ENCODE assay signal across 11 mouse cellular contexts in the genomic region with DNA sequence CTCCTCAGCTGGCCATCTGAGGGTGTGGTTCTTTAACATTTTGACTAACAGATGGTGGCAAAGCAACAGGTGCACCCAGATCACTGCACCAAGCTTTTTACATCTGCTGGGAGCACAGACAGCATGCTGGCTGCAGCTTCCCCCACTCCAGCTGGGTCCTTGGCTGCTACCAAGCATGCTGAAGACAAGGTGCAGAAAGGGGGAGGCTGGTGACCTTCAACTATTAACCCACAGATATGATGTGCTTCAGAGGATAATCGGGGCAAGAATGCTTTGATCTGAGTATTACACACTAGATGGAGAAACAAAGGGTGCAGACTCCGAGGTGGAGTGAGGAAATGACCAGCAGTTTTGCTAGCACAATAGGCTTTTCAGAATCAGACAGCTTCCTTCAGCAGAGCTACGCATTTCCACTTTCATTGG.
DNase-seq lines count a peak whose midpoint lies in the region; ATAC-seq and TF ChIP-seq lines count a peak whose summit lies in the region.
"Had no signal": no experiment of that assay in that cellular context is flagged by ENCODE, and none has a peak within 500 bp of the region (broad histone marks: within the 10 kb centered on the region; RNA-seq: fewer than 3 reads in every experiment).

No protein-coding gene starts in this region.

- no peaks in the 10 kb centered on the region for H3K36me3 ChIP-seq in lung, embryonic 14.5 days (ENCODE audit: insufficient read depth)
- H3K36me3 ChIP-seq in embryonic facial prominence, embryonic 14.5 days (ENCODE audit: control insufficient read depth, insufficient read depth, low read length) = no peaks in the 10 kb centered on the region
- no peaks in the 10 kb centered on the region for H3K36me3 ChIP-seq in stomach, postnatal 0 days (ENCODE audit: control insufficient read depth, insufficient read depth, low read length)

- no peaks in the 10 kb centered on the region; the same call in 1 of the 2 replicates for H3K4me1 ChIP-seq in lung, embryonic 14.5 days (ENCODE audit: insufficient read depth)
- H3K4me1 ChIP-seq in embryonic facial prominence, embryonic 14.5 days (ENCODE audit: control insufficient read depth, insufficient read depth, low read length) = peaks cover 7% of the 10 kb centered on the region; the same call in 1 of the 2 replicates
- no peaks in the 10 kb centered on the region for H3K4me1 ChIP-seq in stomach, postnatal 0 days (replicated peaks; ENCODE audit: control insufficient read depth, insufficient read depth)

- intact Hi-C loops in left cerebral cortex, postnatal 14 days (cut with DNase I) = no loop called here

- no peak overlapping the region for H3K4me3 ChIP-seq in lung, embryonic 14.5 days (ENCODE audit: low read depth, low read length)
- no peak overlapping the region for H3K4me3 ChIP-seq in embryonic facial prominence, embryonic 14.5 days (ENCODE audit: low read depth, low read length)
- H3K4me3 ChIP-seq in stomach, postnatal 0 days (ENCODE audit: low read depth, low read length) = no peak overlapping the region
- H3K4me3 ChIP-seq: left cerebral cortex, adult 2 months; megakaryocyte, embryonic 14.5 days had no signal

- no peak overlapping the region for H3K27ac ChIP-seq in lung, embryonic 14.5 days (ENCODE audit: low read depth)
- H3K27ac ChIP-seq in embryonic facial prominence, embryonic 14.5 days (replicated peaks; ENCODE audit: low read depth, low read length) = no peak overlapping the region
- H3K27ac ChIP-seq in stomach, postnatal 0 days (replicated peaks) = no peak overlapping the region
- H3K27ac ChIP-seq: left cerebral cortex, adult 2 months had no signal

- peak; percentile 7 to 8 for DNase-seq in cerebellum, postnatal 25 days
- no peak for DNase-seq in cerebellum, postnatal 36 days
- peak; percentile 5 for DNase-seq in lung, embryonic 14.5 days
- no peak for DNase-seq in lung, postnatal 25 days (ENCODE audit: low spot score)
- DNase-seq in embryonic facial prominence, embryonic 14.5 days (ENCODE audit: low spot score) = peak; percentile 76
- peak; percentile 1 for DNase-seq in ovary, postnatal 10 days (ENCODE audit: low spot score)
- no peak for DNase-seq in left cerebral cortex, postnatal 14 days (ENCODE audit: low spot score in 2 of 2)
- no peak for DNase-seq in stomach, postnatal 0 days (ENCODE audit: low spot score)

- TF ChIP-seq CTCF in lung, embryonic 14.5 days (IDR thresholded peaks at IDR 0.05; ENCODE audit: low read depth) = no peak
- no peak for TF ChIP-seq CTCF in stomach, postnatal 0 days (IDR thresholded peaks at IDR 0.05; ENCODE audit: low read depth)

- H3K27me3 ChIP-seq in lung, embryonic 14.5 days (ENCODE audit: insufficient read depth, low read length) = no peaks in the 10 kb centered on the region
- H3K27me3 ChIP-seq in embryonic facial prominence, embryonic 14.5 days (replicated peaks; ENCODE audit: control insufficient read depth, insufficient read depth, low read length) = no peaks in the 10 kb centered on the region
- no peaks in the 10 kb centered on the region for H3K27me3 ChIP-seq in stomach, postnatal 0 days (ENCODE audit: control insufficient read depth, insufficient read depth, low read length)
- H3K27me3 ChIP-seq: megakaryocyte, embryonic 14.5 days had no signal

- no peak overlapping the region for H3K4me2 ChIP-seq in lung, embryonic 14.5 days
- no peak overlapping the region for H3K4me2 ChIP-seq in embryonic facial prominence, embryonic 14.5 days (ENCODE audit: low read depth, low read length)
- H3K4me2 ChIP-seq in stomach, postnatal 0 days (replicated peaks; ENCODE audit: low read depth) = no peak overlapping the region

- no peak overlapping the region for H3K9ac ChIP-seq in lung, embryonic 14.5 days
- H3K9ac ChIP-seq in embryonic facial prominence, embryonic 14.5 days (ENCODE audit: low read depth, low read length) = no peak overlapping the region
- H3K9ac ChIP-seq in stomach, postnatal 0 days (ENCODE audit: low read length) = no peak overlapping the region

- ATAC-seq in lung, embryonic 14.5 days (ENCODE audit: insufficient read depth) = no peak
- peak; percentile 68; the same call in 1 of the 2 replicates for ATAC-seq in embryonic facial prominence, embryonic 14.5 days (ENCODE audit: low read depth)
- no peak for ATAC-seq in stomach, postnatal 0 days (ENCODE audit: low FRiP score, low TSS enrichment)
- ATAC-seq: inflammation-experienced regulatory T-cells, adult 6 months had no signal

- no peaks in the 10 kb centered on the region for H3K9me3 ChIP-seq in lung, embryonic 14.5 days (ENCODE audit: low read depth, low read length)
- no peaks in the 10 kb centered on the region for H3K9me3 ChIP-seq in embryonic facial prominence, embryonic 14.5 days (ENCODE audit: control insufficient read depth, low read length)
- no peaks in the 10 kb centered on the region for H3K9me3 ChIP-seq in stomach, postnatal 0 days (ENCODE audit: control insufficient read depth, low read length)
- H3K9me3 ChIP-seq: megakaryocyte, embryonic 14.5 days had no signal

- no peak for TF ChIP-seq EP300 in stomach, postnatal 0 days (optimal IDR thresholded peaks at IDR 0.05)

- 28% methylated on average over 3 of the region's 3 CpGs for WGBS in lung, embryonic 14.5 days
- 43% methylated on average over 3 of the region's 3 CpGs for WGBS in embryonic facial prominence, embryonic 14.5 days
- WGBS in stomach, postnatal 0 days = 33% methylated on average over 3 of the region's 3 CpGs

Comparison
In these comparisons a context has a peak if more than half of its experiments do, and no peak if none do; other contexts are left out.
1. DNase-seq: peak in cerebellum, postnatal 25 days (2 of 2), lung, embryonic 14.5 days (single experiment), embryonic facial prominence, embryonic 14.5 days (single experiment) and ovary, postnatal 10 days (single experiment); none in cerebellum, postnatal 36 days (0 of 2), lung, postnatal 25 days (single experiment), left cerebral cortex, postnatal 14 days (0 of 2) and stomach, postnatal 0 days (single experiment).